Mouse (Mus musculus) cerebral cortex, adult 2 months (tissue): Measurements from ENCODE around the gene Clhc1.

Experiments used
- WGBS: fragments of 180-500 bp; shearing (Covaris S2); methylation state at CpG from one replicate; pipeline ENCODE4 v1.1.7; 2018; 5-methylcytosine and 5-hydroxymethylcytosine counted together

Clhc1 gene

DNA sequence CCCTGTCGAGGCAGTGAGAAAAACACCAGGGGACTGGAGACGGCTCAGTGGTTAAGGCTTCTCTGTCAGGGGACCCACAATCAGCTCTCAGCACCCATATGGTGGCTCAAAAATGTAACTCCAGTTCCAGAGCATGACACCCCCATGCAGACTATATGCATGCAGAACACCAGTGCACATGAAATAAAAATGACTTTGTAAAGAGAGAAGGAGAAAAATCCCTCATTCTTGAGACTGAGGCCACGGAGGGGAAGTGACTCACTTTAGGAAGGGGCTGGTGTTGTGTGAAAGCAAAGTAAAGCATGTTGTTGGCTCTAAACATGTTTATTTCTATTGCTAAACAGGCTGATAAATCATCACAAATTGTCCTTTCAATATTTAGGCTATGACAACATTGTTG lies 13.2 kb downstream of the Clhc1 start:
- 96% methylated on average over 3 of the region's 3 CpGs for WGBS

DNA sequence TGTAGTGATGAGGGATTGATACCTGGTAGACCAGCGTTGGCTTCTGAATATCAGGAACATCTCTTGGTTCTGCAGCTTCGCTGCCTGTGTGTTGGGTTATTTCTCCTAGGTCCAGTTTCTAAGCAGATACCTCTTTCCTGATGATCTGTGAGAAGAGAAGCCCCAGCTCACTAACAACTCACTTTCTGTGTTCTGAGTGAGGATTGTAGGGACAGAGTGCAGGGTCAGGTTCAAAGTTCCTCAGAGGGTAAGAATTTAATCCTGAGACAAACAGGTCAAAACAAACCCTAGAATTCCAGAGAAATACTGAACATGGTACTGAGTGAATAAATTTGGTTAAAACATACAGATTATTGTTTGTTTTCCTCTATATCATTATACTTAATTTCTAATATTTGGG lies 15.7 kb downstream of the Clhc1 start:
- 97% methylated on average over 2 of the region's 2 CpGs for WGBS

DNA sequence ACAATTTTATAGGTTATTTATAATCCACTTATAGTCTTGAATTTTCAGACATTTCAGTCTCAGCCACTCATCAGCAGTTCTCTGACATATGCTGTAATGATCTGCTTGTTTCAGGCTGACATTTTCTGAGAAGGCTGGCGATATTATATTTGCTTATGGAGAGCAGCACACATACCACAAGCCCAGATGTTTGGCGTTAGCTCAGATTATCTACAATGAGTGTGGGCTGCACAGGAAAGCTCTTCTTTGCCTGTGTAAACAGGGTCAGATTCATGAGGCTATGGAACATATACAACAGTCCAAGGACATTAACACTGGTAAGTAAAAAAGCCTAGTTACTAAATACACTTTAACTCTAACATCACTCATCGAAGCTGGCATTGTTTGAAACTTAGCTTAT lies 23.8 kb downstream of the Clhc1 start:
- WGBS: 74% methylated on average over 3 of the region's 3 CpGs

DNA sequence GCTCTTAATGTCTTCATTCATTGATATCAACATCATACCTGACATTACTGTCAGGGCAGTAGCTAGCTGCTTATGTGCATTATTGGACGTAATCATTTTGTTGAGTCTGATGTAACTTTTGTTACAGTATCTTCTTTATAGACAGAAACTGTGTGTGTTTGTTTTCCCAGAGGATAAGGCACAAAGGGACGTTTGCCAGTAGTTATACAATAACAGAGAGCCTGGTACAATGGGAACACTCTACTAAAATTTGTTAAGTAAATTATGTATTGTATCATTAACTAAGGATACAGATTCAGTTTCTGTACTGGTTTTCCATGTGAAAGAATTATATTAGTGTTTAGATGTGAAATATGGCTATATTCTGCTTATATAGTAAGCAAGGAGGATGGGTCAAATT lies 24.9 kb downstream of the Clhc1 start:
- 78% methylated on average over 2 of the region's 2 CpGs for WGBS

DNA sequence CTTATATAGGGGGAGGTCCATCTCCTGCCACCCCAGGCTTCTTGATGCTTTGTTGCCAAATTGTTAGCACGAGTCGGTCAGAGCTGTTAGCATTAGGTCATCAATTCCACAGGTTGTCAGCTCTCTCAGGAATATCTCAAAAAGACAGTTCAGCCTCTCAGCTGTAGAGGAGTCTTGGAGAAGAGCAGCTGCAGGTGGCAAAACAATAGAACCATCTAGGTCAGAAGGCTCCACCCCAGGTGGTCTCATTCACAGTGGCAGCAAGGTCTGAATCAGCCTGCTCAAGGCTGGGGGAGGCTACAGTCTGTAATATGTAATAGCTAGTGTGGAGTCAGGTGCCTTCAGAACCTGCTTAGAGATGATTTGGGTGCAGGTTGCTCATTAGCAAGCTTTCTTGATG lies 55.8 kb downstream of the Clhc1 start:
- 63% methylated on average over 2 of the region's 2 CpGs for WGBS

DNA sequence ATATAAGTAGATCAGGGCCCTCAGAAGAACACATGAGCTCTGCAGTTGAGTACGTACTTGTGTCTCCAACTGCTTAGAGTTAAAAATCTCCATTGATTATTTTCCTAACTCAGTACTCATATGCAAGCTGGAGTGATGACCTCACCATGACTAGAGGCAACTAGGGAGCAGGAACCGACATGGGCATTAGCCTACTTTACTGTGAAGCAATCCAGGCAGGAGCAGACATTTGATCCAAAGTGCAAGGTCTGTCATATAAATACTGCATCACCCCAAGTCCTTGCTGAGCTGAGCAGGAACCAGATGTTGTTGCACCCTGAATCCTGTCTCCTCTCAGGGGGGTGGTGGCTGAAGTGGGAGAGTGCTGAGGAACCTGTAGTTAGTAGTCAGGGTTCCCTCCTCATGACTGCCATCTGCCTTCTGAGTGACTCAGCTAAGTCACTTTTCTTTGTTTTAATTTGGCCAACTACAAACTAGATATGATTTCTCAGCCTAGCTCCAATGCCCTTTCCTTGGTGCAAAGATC lies 59.8 kb downstream of the Clhc1 start:
- WGBS: 81% methylated on average over 2 of the region's 2 CpGs

DNA sequence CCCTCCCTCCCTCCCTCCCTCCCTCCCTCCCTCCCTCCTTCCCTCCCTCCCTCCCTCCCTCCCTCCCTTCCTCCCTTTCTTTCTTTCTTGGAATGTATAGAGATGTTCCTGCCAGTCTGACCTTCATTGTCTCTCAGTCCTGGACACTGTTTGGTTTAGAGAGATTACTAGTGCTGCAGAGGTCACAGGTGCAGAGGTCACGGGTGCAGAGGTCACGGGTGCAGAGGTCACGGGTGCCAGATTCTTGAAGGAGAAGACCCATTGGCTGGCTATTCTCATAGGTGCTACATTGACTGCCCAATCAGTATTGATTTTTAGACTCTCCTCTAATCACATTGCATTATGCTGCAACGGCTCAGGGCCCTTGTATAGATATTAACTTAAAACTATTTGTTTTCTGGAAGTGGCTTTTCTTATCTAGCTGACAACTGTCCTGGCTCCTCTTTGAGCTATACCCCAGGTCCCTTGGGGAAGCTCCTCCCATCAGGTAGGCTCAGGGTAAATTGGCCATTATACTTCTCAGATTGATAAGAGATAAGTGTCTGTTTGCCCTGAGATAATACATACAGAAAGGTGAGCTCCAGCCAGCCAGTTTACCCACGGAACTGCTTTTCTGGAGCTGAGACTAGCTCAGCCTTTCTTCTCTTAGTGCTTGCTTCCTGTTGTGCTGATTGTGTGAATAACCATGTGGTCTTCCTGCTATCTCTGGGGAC lies 62.2 kb downstream of the Clhc1 start:
- WGBS: 82% methylated on average over 5 of the region's 5 CpGs

DNA sequence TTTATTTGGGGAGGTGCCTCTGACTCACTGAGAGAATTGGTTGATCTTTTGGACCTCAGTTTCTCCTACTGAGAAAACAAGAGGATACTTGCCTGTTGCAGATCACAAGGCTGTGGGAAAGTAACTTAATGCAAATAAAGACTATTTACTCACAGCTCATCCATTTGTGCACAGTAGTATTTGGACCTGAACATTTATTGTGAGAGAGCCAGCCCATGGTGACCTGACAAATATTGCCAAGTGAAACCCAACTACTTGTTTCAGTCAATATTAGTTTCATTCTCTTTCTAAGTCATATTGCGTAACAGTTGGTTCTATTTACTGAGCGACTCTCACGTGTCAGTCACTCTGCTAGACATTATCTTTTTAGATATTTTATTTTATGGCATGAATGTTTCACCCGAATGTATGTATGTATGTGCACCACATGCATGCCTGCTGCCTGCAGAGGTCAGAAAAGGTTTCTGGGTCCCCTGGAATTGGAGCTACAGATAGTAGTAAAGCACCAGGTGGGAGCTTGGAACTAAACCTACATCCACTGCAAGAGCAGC lies 65.5 kb downstream of the Clhc1 start:
- 91% methylated on average over 4 of the region's 4 CpGs for WGBS

DNA sequence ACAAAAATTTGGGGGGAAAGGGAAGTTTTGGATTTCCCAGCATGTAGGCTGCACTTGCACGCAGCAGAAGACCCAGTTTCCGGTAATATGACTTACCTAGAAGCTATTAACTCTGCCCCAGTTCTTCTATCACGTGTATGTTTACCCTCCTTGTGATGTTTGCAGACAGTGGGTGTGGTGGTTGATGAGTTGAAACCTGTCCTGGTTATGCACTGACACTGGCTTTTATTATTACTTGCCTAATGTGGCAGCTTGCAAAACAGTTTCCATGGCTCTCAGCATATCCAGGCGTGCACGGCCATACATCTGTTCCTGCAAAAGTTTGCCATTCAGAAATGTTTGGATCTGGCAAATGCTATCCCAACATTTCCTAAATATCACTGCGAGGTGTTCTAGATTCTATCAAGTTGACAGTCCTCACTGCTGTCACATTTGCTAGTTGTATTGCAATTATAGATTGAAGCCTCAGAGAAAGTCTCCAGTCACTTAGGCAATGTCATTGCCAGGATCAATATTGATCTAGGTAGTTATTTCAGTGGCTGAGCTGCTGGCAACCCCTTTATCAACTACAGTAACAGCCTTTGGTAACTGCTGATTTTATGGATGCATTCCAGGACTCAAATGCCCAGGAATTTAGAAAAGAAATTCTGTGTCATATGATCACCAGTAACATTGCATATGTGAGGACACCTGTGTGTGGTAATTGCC lies 66.6 kb downstream of the Clhc1 start:
- 69% methylated on average over 6 of the region's 6 CpGs for WGBS

DNA sequence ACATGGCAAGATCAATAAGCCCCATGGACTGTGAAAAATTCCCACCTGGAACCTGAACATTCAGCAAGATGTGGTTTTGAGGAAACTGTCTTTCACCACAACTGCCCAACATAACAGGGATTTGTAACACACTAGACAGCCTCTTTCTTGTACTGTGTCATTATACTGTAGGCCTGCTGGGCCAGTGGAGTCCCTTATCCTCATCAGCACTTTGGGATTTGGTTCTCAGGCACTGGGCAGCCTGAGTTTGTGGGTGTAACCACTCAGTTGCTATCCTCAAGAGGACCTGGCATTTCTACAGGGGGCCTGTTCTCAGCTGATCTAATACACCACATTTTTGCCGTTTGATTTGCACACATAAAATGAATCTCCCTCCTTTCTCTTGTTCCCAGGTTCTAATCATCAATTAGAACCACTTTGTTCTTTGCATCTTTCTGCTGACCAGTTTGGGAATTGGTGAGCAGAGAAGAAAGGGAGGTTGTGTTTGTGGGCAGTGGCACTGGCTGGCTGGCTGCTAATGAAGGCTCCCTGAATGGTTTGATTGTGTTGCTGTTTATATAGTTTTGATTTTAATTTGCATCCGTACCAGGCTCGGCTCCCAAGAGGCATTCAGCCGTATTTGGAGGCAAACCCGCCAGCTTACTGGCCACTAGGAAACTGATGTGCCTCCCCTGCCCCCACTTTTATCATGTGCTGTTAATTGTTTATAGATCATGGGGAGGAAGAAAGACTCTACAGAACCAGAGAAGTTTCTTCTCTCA lies 74.5 kb downstream of the Clhc1 start:
- WGBS: 63% methylated on average over 5 of the region's 5 CpGs

DNA sequence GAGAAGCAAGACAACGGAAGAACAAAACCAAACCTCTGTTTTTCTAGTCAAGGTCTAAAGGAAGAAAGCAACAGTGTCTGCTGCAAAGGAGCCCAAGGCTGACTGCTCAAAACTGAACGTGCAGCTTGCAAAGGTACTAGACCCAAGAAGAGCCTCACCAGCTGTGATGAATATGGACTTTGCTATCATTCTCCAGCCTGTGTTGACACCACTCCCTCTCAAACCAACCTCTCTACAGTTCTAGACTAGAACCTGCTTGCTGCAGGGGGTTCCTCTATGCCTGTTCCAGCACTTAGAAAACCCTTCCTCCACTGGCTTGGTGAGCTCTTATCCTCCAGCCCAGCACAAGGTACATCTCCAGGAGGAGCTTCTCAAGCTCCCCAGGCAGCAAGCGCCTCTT lies 75.6 kb downstream of the Clhc1 start:
- 88% methylated on average over 3 of the region's 3 CpGs for WGBS

DNA sequence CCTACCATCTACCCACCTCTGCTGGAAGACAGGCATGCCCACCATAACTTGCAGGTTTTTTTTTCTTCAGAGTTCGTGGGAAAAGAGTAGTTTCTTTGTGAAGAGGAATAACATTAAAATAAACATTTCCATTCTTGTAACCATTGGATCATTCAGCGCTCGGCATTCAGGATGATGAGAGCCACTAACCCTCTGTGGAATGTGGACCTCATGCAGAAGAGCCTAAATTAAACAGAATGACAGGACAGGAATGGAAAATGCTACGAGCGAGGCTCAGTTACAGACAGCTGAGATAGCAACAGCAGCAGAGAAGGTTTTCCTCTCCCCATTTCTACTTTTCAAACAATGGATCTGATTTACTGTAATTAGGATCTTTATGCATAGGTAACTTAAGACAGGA lies 78.8 kb downstream of the Clhc1 start:
- WGBS: 71% methylated on average over 5 of the region's 5 CpGs

DNA sequence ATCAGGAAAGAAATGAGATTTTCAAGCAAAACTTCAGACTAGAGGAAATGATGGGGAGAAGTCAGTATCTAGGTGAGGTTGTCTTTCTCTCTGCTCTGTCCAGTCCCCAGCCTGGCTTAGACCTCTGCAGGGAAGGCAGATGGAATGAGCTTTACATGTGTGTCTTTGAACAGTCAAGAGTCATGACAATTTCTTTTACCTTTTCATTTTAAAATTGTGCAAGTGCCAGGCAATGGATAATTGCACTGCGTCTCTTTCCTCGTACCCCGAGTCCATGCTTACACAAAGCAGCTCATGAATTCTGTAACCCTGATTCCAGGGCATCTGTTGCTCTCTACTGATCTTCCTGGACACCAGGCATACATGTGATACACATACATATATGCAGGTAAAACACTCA lies 80.0 kb downstream of the Clhc1 start:
- WGBS: 95% methylated on average over 3 of the region's 3 CpGs
